Mouse (Mus musculus) heart, postnatal 0 days (tissue): ENCODE data around the gene Olfr1058. TPM values are rescaled to one million over a fixed set of nuclear protein-coding genes. Genes with fewer than 3 reads are reported as not detected.
"Not testable (repeated sequence)": the region's sequence is repeated elsewhere in the genome, so short reads cannot be mapped to it uniquely, and the experiment has no call there.

Experiments
- ATAC-seq: fragments of 200-750 bp; cut with Nextera tagmentation; 2 replicates; pipeline ENCODE4 v1.8.0; 2017; ENCODE audit warnings: low read depth, moderate number of reproducible peaks, moderate library complexity; ENCODE audit not compliant: insufficient read depth
- DNase-seq: peaks from one replicate; pipeline ENCODE4 v3.0.0-alpha.2; 2016; ENCODE audit warnings: low spot score
- H3K27ac ChIP-seq: fragments of 300-500 bp; sonication (generic); 2 replicates; pipeline ENCODE4 v1.5.1; 2014; ENCODE audit warnings: low read depth, mild to moderate bottlenecking
- H3K27me3 ChIP-seq: fragments of 300-500 bp; sonication (generic); 2 replicates; pipeline ENCODE4 v1.6.1; 2014; ENCODE audit warnings: low read length, mixed read lengths; ENCODE audit not compliant: control insufficient read depth, insufficient read depth
- H3K36me3 ChIP-seq: fragments of 300-500 bp; sonication (generic); replicated peaks from 2 replicates; pipeline ENCODE4 v1.6.1; 2014; ENCODE audit warnings: low read length, mixed read lengths; ENCODE audit not compliant: control insufficient read depth, insufficient read depth
- H3K4me1 ChIP-seq: fragments of 300-500 bp; sonication (generic); 2 replicates; pipeline ENCODE4 v1.6.1; 2014; ENCODE audit warnings: antibody characterized with exemption; ENCODE audit not compliant: control insufficient read depth, insufficient read depth
- H3K4me2 ChIP-seq: fragments of 300-500 bp; sonication (generic); 2 replicates; pipeline ENCODE4 v1.6.1; 2014; ENCODE audit warnings: low read depth, mild to moderate bottlenecking, low read length, moderate library complexity
- H3K4me3 ChIP-seq: fragments of 300-500 bp; sonication (generic); 2 replicates; pipeline ENCODE4 v1.5.1; 2014; ENCODE audit warnings: low read depth, low read length
- H3K9ac ChIP-seq: fragments of 300-500 bp; sonication (generic); replicated peaks from 2 replicates; pipeline ENCODE4 v1.6.1; 2014; ENCODE audit warnings: low read depth, low read length, mixed read lengths
- H3K9me3 ChIP-seq: fragments of 300-500 bp; sonication (generic); replicated peaks from 2 replicates; pipeline ENCODE4 v1.6.1; 2016; ENCODE audit warnings: low read length; ENCODE audit not compliant: control insufficient read depth
- CTCF ChIP-seq: IDR thresholded peaks from 2 replicates; pipeline ENCODE4 v1.5.1; 2016; ENCODE audit warnings: antibody characterized with exemption, control low read depth, low read depth
- EP300 ChIP-seq: IDR thresholded peaks from 2 replicates; pipeline ENCODE4 v1.6.1; 2016; ENCODE audit warnings: antibody characterized with exemption, low read depth
- WGBS: fragments of 180-500 bp; shearing (Covaris S2); extraction: QIAGEN DNeasy Blood & Tissue Kit; methylation state at CpG from one replicate; pipeline ENCODE4 v1.1.7; 2014; 5-methylcytosine and 5-hydroxymethylcytosine counted together
- polyA plus RNA-seq: library from polyadenylated mRNA; unstranded; fragments of >200 nt; fragmentation: Nextera tagmentation; extraction: Ambion mirVana; gene quantifications from 2 replicates; pipeline ENCODE4 v1.2.1, GENCODE M21; 2015
- total RNA-seq: library from RNA; depleted of rRNA; stranded (reverse); fragments of >200 nt; gene quantifications from 2 replicates; pipeline ENCODE4 v1.2.3, GENCODE M21; 2014; ENCODE audit warnings: low replicate concordance; rRNA removed

Olfr1058 gene
- total and polyA plus RNA-seq, 2 experiments from 2014 or later = not detected

- Histone ChIP-seq H3K4me3 (no peak within 1 kb of the TSS), H3K4me1 (no peaks in the 10 kb centered on the region), H3K4me2 (no peak within 1 kb of the TSS), H3K36me3 (no peaks in the 10 kb centered on the region), H3K9ac (no peak within 1 kb of the TSS), H3K9me3 (no peaks in the 10 kb centered on the region), H3K27me3 (no peaks in the 10 kb centered on the region), H3K27ac (no peak within 1 kb of the TSS)
- TF ChIP-seq CTCF (no peak), EP300 (no peak)
- no peak for DNase-seq
- ATAC-seq = no peak
Observed at GRCm38 (mm10) chr2:86362369-86362768, 26.0 kb downstream of the Olfr1058 start, which contains the start of gene Olfr1056. TSS of gene Olfr1056 (minus strand) at chr2:86362469.

GRCm38 (mm10) chr2:86351751-86352150 is 36.6 kb downstream of the Olfr1058 start:
- 88% methylated on average over 1 of the region's 1 CpGs for WGBS

GRCm38 (mm10) chr2:86350184-86350583 is 38.2 kb downstream of the Olfr1058 start, which contains the start of gene Olfr1055:
TSS of gene Olfr1055 (minus strand) at chr2:86350284.
- TF ChIP-seq CTCF (no peak), EP300 (no peak)

More at GRCm38 (mm10) chr2:86351751-86352150, 36.6 kb downstream of the Olfr1058 start:
- not testable (repeated sequence) for DNase-seq, H3K27me3 ChIP-seq, H3K36me3 ChIP-seq, H3K4me2 ChIP-seq, H3K27ac ChIP-seq, H3K4me1 ChIP-seq, ATAC-seq, H3K4me3 ChIP-seq, H3K9ac ChIP-seq, H3K9me3 ChIP-seq

GRCm38 (mm10) chr2:86335333-86335732 is 53.0 kb downstream of the Olfr1058 start, which contains the start of gene Olfr1054:
TSS of gene Olfr1054 (minus strand) at chr2:86335433.
- Histone ChIP-seq H3K4me3 (no peak within 1 kb of the TSS), H3K9ac (no peak within 1 kb of the TSS), H3K27me3 (no peaks in the 10 kb centered on the region), H3K36me3 (no peaks in the 10 kb centered on the region), H3K4me2 (no peak within 1 kb of the TSS), H3K9me3 (no peaks in the 10 kb centered on the region), H3K27ac (no peak within 1 kb of the TSS), H3K4me1 (no peaks in the 10 kb centered on the region)
- 80% methylated on average over 3 of the region's 3 CpGs for WGBS
- ATAC-seq (no peak), DNase-seq (no peak)
- TF ChIP-seq CTCF (no peak), EP300 (no peak)

More at GRCm38 (mm10) chr2:86350184-86350583, 38.2 kb downstream of the Olfr1058 start, which contains the start of gene Olfr1055:
- 84% methylated on average over 5 of the region's 5 CpGs for WGBS
- no peaks in the 10 kb centered on the region for H3K36me3 ChIP-seq
- no peaks in the 10 kb centered on the region for H3K9me3 ChIP-seq
- H3K27ac ChIP-seq = no peak within 1 kb of the TSS
- DNase-seq (no peak), ATAC-seq (no peak)
- H3K4me3 ChIP-seq = no peak within 1 kb of the TSS
- H3K4me1 ChIP-seq = no peaks in the 10 kb centered on the region
- H3K9ac ChIP-seq = no peak within 1 kb of the TSS
- no peak within 1 kb of the TSS for H3K4me2 ChIP-seq
- H3K27me3 ChIP-seq = no peaks in the 10 kb centered on the region

Other genes with a start within 250 kb of the Olfr1058 start
- gene Olfr1040, start 241.8 kb downstream of the Olfr1058 start, total RNA-seq = not detected in 2 replicates
- not detected in 2 replicates for gene Olfr1040, start 241.8 kb downstream of the Olfr1058 start, polyA plus RNA-seq
- gene Olfr1042, start 226.7 kb downstream of the Olfr1058 start, total RNA-seq = not detected in 2 replicates
- gene Olfr1042, start 226.7 kb downstream of the Olfr1058 start, polyA plus RNA-seq = not detected in 2 replicates
- not detected in 2 replicates for gene Olfr1043, start 221.0 kb downstream of the Olfr1058 start, total RNA-seq
- gene Olfr1043, start 221.0 kb downstream of the Olfr1058 start, polyA plus RNA-seq = not detected in 2 replicates
- not detected in 2 replicates for gene Olfr1044, start 210.7 kb downstream of the Olfr1058 start, total RNA-seq
- not detected in 2 replicates for gene Olfr1044, start 210.7 kb downstream of the Olfr1058 start, polyA plus RNA-seq
- gene Olfr52, start 202.9 kb downstream of the Olfr1058 start, total RNA-seq = not detected in 2 replicates
- not detected in 2 replicates for gene Olfr52, start 202.9 kb downstream of the Olfr1058 start, polyA plus RNA-seq
- not detected in 2 replicates for gene Olfr1045, start 185.6 kb downstream of the Olfr1058 start, total RNA-seq
- gene Olfr1045, start 185.6 kb downstream of the Olfr1058 start, polyA plus RNA-seq = not detected in 2 replicates
- gene Olfr1046, start 169.2 kb downstream of the Olfr1058 start, total RNA-seq = not detected in 2 replicates
- not detected in 2 replicates for gene Olfr1046, start 169.2 kb downstream of the Olfr1058 start, polyA plus RNA-seq
- not detected in 2 replicates for gene Olfr1047, start 157.2 kb downstream of the Olfr1058 start, total RNA-seq
- not detected in 2 replicates for gene Olfr1047, start 157.2 kb downstream of the Olfr1058 start, polyA plus RNA-seq
- gene Olfr1048, start 148.3 kb downstream of the Olfr1058 start, total RNA-seq = not detected in 2 replicates
- not detected in 2 replicates for gene Olfr1048, start 148.3 kb downstream of the Olfr1058 start, polyA plus RNA-seq
- not detected in 2 replicates for gene Olfr1049, start 130.2 kb downstream of the Olfr1058 start, total RNA-seq
- gene Olfr1049, start 130.2 kb downstream of the Olfr1058 start, polyA plus RNA-seq = not detected in 2 replicates
- not detected in 2 replicates for gene Olfr1051, start 109.5 kb downstream of the Olfr1058 start, total RNA-seq
- gene Olfr1051, start 109.5 kb downstream of the Olfr1058 start, polyA plus RNA-seq = not detected in 2 replicates
- not detected in 2 replicates for gene Olfr1052, start 96.1 kb downstream of the Olfr1058 start, total RNA-seq
- gene Olfr1052, start 96.1 kb downstream of the Olfr1058 start, polyA plus RNA-seq = not detected in 2 replicates
- not detected in 2 replicates for gene Olfr1053, start 73.3 kb downstream of the Olfr1058 start, total RNA-seq
- gene Olfr1053, start 73.3 kb downstream of the Olfr1058 start, polyA plus RNA-seq = not detected in 2 replicates
- gene Olfr1054, start 53.1 kb downstream of the Olfr1058 start, total RNA-seq = not detected in 2 replicates
- gene Olfr1054, start 53.1 kb downstream of the Olfr1058 start, polyA plus RNA-seq = not detected in 2 replicates
- not detected in 2 replicates for gene Olfr1055, start 38.3 kb downstream of the Olfr1058 start, total RNA-seq
- not detected in 2 replicates for gene Olfr1055, start 38.3 kb downstream of the Olfr1058 start, polyA plus RNA-seq
- not detected in 2 replicates for gene Olfr1056, start 26.1 kb downstream of the Olfr1058 start, total RNA-seq
- gene Olfr1056, start 26.1 kb downstream of the Olfr1058 start, polyA plus RNA-seq = not detected in 2 replicates
- not detected in 2 replicates for gene Olfr1057, start 10.2 kb downstream of the Olfr1058 start, total RNA-seq
- gene Olfr1057, start 10.2 kb downstream of the Olfr1058 start, polyA plus RNA-seq = not detected in 2 replicates
- not detected in 2 replicates for gene Olfr1061, start 25.5 kb upstream of the Olfr1058 start, total RNA-seq
- gene Olfr1061, start 25.5 kb upstream of the Olfr1058 start, polyA plus RNA-seq = not detected in 2 replicates
- gene Olfr1062, start 38.2 kb upstream of the Olfr1058 start, total RNA-seq = not detected in 2 replicates
- not detected in 2 replicates for gene Olfr1062, start 38.2 kb upstream of the Olfr1058 start, polyA plus RNA-seq
- not detected in 2 replicates for gene Olfr1065, start 62.0 kb upstream of the Olfr1058 start, total RNA-seq
- not detected in 2 replicates for gene Olfr1065, start 62.0 kb upstream of the Olfr1058 start, polyA plus RNA-seq
- gene Olfr1066, start 67.7 kb upstream of the Olfr1058 start, total RNA-seq = not detected in 2 replicates
- not detected in 2 replicates for gene Olfr1066, start 67.7 kb upstream of the Olfr1058 start, polyA plus RNA-seq
- not detected in 2 replicates for gene Olfr228, start 98.8 kb upstream of the Olfr1058 start, total RNA-seq
- gene Olfr228, start 98.8 kb upstream of the Olfr1058 start, polyA plus RNA-seq = not detected in 2 replicates
- gene Olfr1076, start 119.9 kb upstream of the Olfr1058 start, total RNA-seq = not detected in 2 replicates
- not detected in 2 replicates for gene Olfr1076, start 119.9 kb upstream of the Olfr1058 start, polyA plus RNA-seq
- not detected in 2 replicates for gene Olfr1079, start 153.9 kb upstream of the Olfr1058 start, total RNA-seq
- not detected in 2 replicates for gene Olfr1079, start 153.9 kb upstream of the Olfr1058 start, polyA plus RNA-seq
- gene Olfr1080, start 169.7 kb upstream of the Olfr1058 start, total RNA-seq = not detected in 2 replicates
- not detected in 2 replicates for gene Olfr1080, start 169.7 kb upstream of the Olfr1058 start, polyA plus RNA-seq
- gene Olfr1082, start 210.4 kb upstream of the Olfr1058 start, total RNA-seq = not detected in 2 replicates
- gene Olfr1082, start 210.4 kb upstream of the Olfr1058 start, polyA plus RNA-seq = not detected in 2 replicates